Mouse (Mus musculus) cerebellum, postnatal 25 days (tissue): ENCODE data around the gene Camta1.
"Not testable (repeated sequence)": the region's sequence is repeated elsewhere in the genome, so short reads cannot be mapped to it uniquely, and the experiment has no call there.

Experiments
- DNase-seq, 2 experiments: peaks; one replicate each; pipeline ENCODE4 v3.0.0; 2021; ENCODE audit warnings: mixed read lengths in 2 of 2

Gene Camta1

DNA sequence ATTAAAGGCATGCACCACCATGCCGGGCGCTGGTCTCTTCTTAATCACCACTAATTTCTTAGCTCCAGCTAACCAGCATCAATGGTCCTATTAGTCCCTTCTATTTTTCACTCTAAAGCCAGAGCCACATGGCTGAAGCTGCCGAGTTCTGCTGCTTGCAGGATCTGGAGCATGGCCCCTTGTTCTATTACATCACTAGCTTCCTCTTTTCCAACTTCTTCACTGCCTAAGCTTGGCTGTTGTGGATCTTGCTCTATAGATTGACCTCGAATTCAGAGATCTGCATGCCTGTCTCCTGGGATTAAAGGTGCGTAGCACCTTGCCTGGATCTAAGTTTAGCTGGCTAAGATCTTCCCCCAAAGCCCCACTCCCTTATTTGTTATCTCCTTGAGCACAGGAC lies 979.0 kb downstream of the Camta1 start:
- DNase-seq: no peak

DNA sequence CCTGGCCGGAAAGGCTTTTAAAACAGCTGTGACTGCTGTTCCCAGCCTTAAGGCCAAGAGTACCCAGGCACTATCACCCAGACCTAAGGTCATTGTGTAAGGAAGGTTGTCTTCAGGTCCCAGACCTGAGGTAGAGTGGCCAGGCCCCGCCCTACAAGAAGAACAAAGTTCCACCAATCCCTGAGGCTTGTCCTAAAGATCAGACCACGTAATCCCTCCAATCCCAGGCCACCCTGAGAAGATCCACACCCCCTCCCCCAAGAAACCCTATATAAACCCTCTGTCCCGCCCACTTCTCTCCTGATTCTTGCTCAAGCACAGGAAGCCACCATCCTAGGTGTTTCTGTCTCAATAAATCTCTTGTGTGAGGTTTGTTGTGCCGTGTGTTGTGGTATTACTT lies 981.3 kb downstream of the Camta1 start:
- no peak for DNase-seq

DNA sequence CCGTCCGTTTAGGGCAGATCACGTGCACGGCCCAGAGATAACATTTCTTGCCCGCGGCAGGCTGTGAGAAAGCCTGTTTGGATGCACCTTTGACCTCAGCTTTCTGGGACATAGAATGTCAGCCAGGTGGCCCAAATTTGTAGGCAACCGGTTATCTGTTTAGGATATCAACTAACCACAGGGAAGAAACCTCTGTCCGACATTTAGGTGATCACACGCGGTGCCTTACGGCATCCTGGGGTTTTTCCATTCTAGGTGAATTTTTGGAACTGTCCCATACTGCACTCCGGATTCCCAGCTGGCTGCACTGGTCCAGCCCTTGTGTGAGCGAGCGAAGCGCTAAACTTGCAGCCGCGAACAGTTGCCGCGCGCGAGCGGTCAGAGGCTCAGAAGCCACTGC lies 982.0 kb downstream of the Camta1 start:
- no peak for DNase-seq

DNA sequence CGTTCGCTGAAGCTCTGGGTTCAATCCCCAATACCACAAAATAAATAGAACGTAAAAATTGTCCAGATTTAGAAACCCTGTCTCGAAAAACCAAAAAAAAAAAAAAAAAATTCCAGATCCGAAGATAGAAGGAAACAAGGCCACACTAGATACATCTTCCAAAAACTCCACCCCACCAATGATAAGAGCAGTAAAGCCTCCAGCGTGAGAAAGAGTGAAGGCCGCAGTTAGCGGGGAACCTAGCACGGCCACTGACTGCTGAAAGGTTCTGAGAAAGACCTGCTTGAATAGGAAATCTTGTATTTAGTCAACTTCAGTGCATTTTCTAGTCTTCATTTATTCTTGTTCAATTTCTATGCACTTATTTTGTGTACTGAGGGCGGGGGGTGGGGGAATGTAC lies 986.3 kb downstream of the Camta1 start:
- no peak for DNase-seq

DNA sequence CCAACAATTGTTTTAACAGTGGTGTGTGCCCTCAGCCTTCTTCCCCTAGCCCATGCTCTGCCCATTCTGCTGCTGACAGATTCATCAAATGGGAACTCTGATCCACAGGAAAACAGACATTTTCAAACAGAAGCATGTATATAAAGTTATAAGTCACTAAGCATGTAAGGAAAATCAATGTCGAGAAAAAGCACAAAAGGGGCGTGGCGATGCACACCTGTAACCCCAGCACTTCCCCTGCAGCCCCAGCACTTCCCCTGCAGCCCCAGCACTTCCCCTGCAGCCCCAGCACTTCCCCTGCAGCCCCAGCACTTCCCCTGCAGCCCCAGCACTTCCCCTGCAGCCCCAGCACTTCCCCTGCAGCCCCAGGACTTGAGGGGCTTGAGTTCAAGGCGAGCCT lies 987.3 kb downstream of the Camta1 start:
- DNase-seq: not testable (repeated sequence)

DNA sequence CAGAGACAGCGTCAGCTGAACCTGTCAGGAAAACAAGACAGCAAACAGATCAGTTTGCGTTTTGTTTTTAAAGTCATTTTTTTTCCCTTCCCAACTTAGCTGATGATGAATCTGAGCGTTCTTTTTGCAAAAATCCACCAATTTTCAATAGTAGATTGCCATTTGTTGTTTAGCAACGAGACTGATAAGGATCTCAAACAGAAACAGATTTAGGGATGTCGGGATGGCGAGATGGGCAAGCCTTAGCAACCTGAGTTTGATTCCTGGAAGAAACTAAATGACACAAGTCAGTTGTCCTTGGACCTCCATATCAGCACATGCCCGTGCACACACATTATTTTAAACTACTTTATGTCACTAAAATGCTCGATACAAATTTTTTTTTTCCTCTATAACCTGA lies 989.0 kb downstream of the Camta1 start:
- no peak for DNase-seq

DNA sequence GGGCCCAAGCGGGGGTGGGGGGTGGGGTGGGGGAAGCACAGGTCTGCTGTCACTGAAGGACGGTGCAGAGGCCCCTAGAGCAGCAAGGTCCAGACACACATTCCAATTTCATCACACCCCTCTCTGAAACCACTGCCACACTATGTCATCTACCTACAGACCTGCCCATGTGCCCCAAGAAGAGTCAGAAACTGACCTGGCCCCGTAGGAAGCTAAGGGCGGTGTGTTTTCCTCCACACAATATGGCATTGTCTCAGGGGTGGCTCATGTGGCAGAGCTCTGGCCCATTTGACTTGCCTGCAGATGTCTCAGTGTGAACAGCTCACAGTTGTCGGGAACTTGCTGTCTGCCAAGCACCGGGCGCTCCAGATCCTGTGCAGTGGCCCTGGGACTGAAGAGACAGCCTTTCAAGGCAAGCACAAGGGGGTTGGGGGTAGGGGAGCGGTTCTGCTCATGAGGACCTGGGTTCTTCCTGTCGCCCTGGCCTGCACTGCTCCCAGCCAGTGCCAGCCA lies 989.5 kb downstream of the Camta1 start:
- peak; percentile 26 to 34 for DNase-seq

DNA sequence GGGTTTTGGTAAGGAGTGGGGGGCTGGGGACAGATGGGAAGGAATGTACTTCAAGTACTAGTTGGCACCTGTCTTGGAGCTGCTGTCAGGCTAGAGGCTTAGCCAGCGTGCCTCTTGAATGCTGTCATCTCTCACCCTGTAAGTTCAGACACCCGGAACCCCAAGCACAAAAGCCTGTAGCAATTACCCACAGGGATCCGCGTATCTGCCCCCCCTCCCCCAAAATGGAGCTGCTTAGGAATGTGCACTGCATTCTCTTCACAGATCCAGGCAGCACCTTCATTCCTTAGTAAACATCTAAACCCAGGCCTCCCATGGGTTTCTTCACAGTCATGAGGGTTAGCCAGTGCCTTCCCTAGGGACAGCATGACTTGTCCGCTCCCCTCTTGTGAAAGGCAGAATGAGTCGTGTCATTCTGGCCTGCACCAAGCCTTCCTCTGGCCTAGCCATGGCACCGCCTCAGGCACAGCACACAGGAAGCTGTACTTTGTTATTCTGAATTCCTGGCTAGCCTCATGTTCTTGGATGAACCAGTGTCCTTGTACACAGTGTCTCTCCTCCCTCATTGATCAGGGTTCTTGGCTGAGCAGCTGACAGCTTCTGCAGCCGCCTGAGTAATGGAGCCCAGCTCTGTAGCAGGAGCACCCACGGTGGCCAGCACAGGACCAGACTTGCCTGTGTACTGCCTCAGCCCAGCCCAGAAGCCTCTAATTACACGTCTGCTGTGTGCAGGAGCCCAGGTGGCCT lies 990.1 kb downstream of the Camta1 start:
- DNase-seq: no peak

DNA sequence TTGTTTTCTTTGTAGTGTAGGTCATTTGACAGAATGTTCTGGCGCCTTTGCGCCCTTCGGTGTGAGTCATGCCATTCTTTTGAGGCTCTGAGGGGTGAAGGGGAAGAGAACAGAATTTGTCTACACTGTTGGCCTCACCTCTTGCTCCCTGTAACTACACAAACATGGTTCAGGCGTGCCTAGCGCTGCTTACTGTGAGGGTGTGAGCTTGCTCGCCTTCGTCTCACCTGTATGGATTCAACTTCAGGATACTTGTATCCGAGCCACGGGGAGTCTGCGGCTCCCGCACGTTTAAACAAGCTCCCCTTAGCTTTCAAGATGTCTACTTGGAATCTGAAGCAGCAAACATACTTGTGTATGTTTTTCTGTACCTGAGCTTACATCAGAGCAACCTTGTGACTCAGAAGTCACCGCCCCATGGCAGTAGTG lies 990.7 kb downstream of the Camta1 start:
- DNase-seq: no peak

DNA sequence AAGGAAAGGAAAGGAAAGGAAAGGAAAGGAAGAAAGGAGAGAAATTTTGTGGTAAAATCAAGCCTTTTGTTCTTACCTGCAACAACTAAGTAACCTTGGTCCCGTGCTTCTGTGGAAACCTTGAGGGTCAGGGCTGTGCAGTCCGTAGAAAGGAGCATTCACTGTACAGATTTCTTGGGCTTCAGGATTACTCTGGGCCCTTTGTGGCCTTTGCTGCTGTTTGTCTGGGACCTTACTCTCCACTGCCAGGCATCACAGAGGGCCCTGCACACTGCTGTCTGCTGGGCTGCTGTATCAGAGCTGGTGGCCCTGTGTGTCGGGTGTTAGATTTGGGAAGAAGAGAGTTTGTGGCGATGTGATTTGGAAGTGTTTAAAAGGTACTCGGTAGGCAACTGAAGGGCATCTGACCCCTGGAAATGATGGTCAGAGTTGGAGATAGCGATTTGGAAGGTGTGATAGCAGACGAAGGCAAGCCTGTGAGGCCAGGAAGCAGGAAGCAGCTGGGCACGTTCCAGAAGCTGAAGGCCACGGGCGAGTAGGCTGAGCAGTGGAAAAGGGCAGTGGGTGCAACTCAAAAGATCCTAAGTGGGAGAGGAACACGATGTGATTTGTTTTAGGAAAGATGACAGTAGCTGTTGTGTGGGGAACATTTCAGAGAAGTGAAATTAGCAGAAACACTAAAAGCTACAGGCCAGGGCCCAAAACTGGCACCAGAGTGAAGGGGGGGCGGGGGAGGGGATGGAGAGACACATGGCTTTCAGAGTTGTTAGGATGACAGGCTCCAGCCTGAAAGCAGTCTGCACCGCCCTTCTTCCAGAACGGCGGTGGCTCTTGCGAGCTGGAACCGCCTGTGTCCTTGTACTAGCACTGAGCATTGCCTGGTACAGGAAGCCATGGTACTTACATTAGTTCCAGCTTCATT lies 992.1 kb downstream of the Camta1 start:
- DNase-seq: no peak

DNA sequence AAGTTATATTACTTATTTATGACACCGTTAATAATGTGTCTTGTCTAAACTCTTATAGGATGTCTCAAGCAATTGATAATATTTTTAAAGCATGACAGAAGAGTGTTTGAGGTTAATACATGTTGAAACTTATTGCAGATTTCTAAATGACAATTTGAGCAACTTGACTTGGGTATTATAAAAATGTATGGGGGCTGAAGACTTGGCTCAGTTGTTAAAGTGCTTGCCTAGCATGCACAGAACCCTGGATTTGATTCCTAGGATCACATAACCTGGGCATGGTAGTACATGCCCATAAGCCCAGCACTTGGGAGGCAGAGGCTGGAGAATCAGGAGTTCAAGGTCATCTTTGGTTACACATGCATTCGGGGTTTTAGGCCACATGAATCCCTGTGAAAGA lies 992.8 kb downstream of the Camta1 start:
- DNase-seq: no peak

DNA sequence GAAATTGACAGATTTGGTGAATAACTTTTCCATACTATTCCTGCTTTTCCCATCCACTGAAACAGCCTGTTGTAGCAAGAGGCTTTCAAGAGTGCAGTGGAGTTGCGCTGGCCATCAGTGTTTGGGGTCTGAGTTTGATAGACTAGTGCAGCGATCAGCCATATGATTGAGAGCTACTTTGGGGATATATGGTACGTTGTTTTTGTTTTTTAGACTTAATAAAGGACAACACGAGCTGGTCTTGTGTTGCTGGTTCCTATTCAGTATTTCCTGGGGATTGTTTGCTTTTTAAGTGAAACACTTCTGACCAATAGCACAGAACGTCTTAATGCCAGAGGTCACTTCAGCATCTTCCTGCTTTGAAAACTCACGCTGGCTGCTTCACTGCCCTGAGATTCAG lies 993.5 kb downstream of the Camta1 start:
- no peak for DNase-seq
